Mouse (Mus musculus) brain, adult 2 months (tissue): Measurements from ENCODE around the gene Adh6a.

Experiments
- DNase-seq: peaks from one replicate; pipeline ENCODE4 v3.0.0; 2011; ENCODE audit warnings: low read depth, low spot score

The Adh6a gene

GRCm38 (mm10) chr3:138312965-138313364 lies at the start of gene Adh6a:
Gene Adh6a, plus strand, starts transcription at chr3:138313286.
- no peak for DNase-seq

- DNase-seq, result peak; percentile 44
These were observed 48.4 kb upstream of the Adh6a start for GRCm38 (mm10) chr3:138264648-138265047.

- no peak for DNase-seq
These were observed 42.6 kb upstream of the Adh6a start for GRCm38 (mm10) chr3:138270507-138270906.

- no peak for DNase-seq
These were observed 41.8 kb upstream of the Adh6a start for GRCm38 (mm10) chr3:138271297-138271696.

- DNase-seq, result peak; percentile 3
These were observed 40.0 kb upstream of the Adh6a start for GRCm38 (mm10) chr3:138273080-138273479.

GRCm38 (mm10) chr3:138275100-138275499 lies 38.0 kb upstream of the Adh6a start:
- DNase-seq, result no peak

- no peak for DNase-seq
These were observed 30.5 kb upstream of the Adh6a start for GRCm38 (mm10) chr3:138282556-138282955.

GRCm38 (mm10) chr3:138283831-138284230 lies 29.3 kb upstream of the Adh6a start:
- DNase-seq, result no peak

- no peak for DNase-seq
These were observed 27.1 kb upstream of the Adh6a start for GRCm38 (mm10) chr3:138285986-138286385.

- DNase-seq, result no peak
These were observed 25.4 kb upstream of the Adh6a start for GRCm38 (mm10) chr3:138287686-138288085.

- no peak for DNase-seq
These were observed 22.4 kb upstream of the Adh6a start for GRCm38 (mm10) chr3:138290672-138291071.

- no peak for DNase-seq
These were observed 21.5 kb upstream of the Adh6a start for GRCm38 (mm10) chr3:138291529-138292117.

GRCm38 (mm10) chr3:138293298-138293895 lies 19.7 kb upstream of the Adh6a start:
- no peak for DNase-seq

GRCm38 (mm10) chr3:138300130-138300529 lies 13.0 kb upstream of the Adh6a start:
- no peak for DNase-seq

GRCm38 (mm10) chr3:138302676-138303075 lies 10.4 kb upstream of the Adh6a start:
- DNase-seq, result no peak

GRCm38 (mm10) chr3:138303771-138304488 lies 9.2 kb upstream of the Adh6a start:
- no peak for DNase-seq

GRCm38 (mm10) chr3:138304489-138304871 lies 8.6 kb upstream of the Adh6a start:
- DNase-seq, result no peak

GRCm38 (mm10) chr3:138305486-138306289 lies 7.4 kb upstream of the Adh6a start:
- DNase-seq, result peak; percentile 61

- DNase-seq, result no peak
These were observed 6.8 kb upstream of the Adh6a start for GRCm38 (mm10) chr3:138306290-138306683.

- no peak for DNase-seq
These were observed 3.2 kb upstream of the Adh6a start for GRCm38 (mm10) chr3:138309910-138310309.

- DNase-seq, result no peak
These were observed 2.1 kb upstream of the Adh6a start for GRCm38 (mm10) chr3:138311015-138311414.

- no peak for DNase-seq
These were observed 3.9 kb downstream of the Adh6a start for GRCm38 (mm10) chr3:138316908-138317472.
